Mouse (Mus musculus): ENCODE results near the gene Car5b. TPM values are rescaled to one million over a fixed set of nuclear protein-coding genes. Genes with fewer than 3 reads are reported as not detected.

Car5b gene
- polyA plus RNA-seq (2012; fragmentation: generic; extraction: Trizol) = 7.5 TPM

DNA sequence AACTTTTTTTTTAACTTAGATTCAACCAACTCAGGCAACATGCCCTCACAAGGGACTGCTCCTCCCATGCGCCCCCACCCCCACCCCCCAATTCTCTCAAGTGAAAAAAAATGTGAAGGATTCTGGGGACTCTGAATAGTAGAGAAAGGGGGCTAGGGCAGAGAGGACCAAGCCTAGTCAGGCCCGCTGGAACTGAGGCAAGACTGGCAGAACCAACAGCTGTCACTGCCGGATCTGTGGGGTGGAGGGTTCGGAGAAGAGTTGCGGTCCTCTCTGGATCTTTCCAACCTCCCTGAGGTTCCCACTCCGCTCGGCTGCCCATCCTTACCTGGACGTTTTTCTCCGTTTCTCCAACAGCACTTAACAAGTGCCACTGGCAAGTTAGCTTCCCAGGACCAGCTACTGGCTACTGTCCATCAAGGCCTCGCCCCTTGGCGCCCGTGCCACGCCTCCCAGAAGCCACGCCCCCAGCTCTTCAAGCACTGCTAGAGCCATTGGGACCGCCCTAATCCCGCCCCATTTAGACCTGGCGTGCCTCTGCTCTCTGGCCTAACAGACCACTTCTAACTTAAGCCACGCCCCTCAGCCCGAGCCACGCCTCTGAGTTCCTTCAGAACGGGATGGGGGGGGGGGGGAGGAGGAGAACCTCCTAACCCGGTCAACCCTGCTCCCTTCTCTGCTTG is at the start of gene Car5b:
Gene Car5b, minus strand, starts transcription at position 391 of the 683 bp plus-strand sequence.
- TF ChIP-seq MYOG (IDR thresholded peaks at IDR 0.05; ENCODE audit: control insufficient read depth in 1 of 3, insufficient read depth in 1 of 3, insufficient read length in 2 of 3, low read depth in 2 of 3) (peak in 1 of 3 experiments; percentile 29), POLR2AphosphoS2 (IDR thresholded peaks at IDR 0.05; ENCODE audit: insufficient read length, low read depth) (no peak), E2F4 (IDR thresholded peaks at IDR 0.05; ENCODE audit: insufficient read depth) (no peak), SRF (IDR thresholded peaks at IDR 0.05; ENCODE audit: control insufficient read depth, insufficient read length, low read depth) (no peak), TCF12 (IDR thresholded peaks at IDR 0.05; ENCODE audit: insufficient read depth, poor library complexity, severe bottlenecking) (no peak), MAX (IDR thresholded peaks at IDR 0.05; ENCODE audit: low read depth) (no peak), CEBPB (IDR thresholded peaks at IDR 0.05; ENCODE audit: insufficient read depth, poor library complexity, severe bottlenecking) (no peak), USF1 (IDR thresholded peaks at IDR 0.05; ENCODE audit: low read depth) (no peak), POLR2A (IDR thresholded peaks at IDR 0.05; ENCODE audit: insufficient read length, low read depth) (peak; percentile 34), REST (IDR thresholded peaks at IDR 0.05; ENCODE audit: insufficient read depth, insufficient read length) (no peak), MYOD1 (IDR thresholded peaks at IDR 0.05; ENCODE audit: control insufficient read depth in 1 of 3, insufficient read length in 2 of 3, low read depth in 2 of 3) (peak in 1 of 3 experiments; percentile 43), TCF3 (IDR thresholded peaks at IDR 0.05; ENCODE audit: insufficient read length, low read depth) (no peak)
- H3K27me3 ChIP-seq (ENCODE audit: control insufficient read depth, insufficient read depth, insufficient read length) = no peaks in the 10 kb centered on the region
- H3ac ChIP-seq (ENCODE audit: control insufficient read depth, insufficient read length) = no peak within 1 kb of the TSS
- H3K79me2 ChIP-seq (ENCODE audit: control insufficient read depth, insufficient read depth) = no peaks in the 10 kb centered on the region
- H3K4me3 ChIP-seq = peak within 1 kb of the TSS; percentile 24
- no peaks in the 10 kb centered on the region for H3K36me3 ChIP-seq (ENCODE audit: control insufficient read depth, insufficient read depth)
- peak within 1 kb of the TSS; percentile 65 for H3K4me2 ChIP-seq (ENCODE audit: low read depth)

DNA sequence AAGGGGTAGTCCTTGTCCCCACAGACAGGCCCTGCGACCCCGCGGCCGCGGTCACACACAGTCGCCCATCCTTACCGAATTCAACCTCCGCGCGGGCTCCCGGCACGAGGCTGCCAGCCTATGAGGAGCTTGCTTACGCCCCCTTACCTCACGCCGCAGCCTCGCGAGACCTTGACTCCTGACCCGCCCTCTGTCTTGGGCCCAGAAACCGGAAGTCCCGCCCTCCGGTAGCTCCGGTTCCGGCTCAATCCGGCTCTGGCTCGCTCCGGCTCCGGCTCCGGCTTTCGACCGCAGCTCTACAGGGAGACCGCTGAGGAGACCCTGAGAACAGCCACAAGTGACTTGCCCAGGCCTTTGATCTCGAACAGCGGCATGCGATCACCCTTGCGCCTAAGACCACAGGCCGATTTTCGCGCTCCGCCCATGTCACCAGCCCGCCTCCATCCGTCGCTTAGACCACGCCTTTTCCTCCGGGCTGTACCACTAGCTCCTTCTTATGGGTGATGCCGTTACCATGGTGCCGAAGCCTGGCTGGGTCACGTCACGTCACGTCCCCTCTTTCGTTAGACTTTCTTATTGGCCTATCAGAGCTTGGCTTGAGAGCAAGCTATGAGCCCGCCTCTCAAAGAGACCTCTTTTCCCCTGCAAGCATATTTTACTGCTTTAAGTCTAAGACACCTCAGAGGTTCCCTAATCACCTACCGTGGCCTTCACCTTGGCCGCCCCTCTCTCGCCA is 48.4 kb upstream of the Car5b start, which contains the start of gene Siah1b:
Gene Siah1b, minus strand, starts transcription at position 454 of the 736 bp plus-strand sequence.
- Histone ChIP-seq H3K27me3 (ENCODE audit: control insufficient read depth, insufficient read depth, insufficient read length) (no peaks in the 10 kb centered on the region), H3K36me3 (ENCODE audit: control insufficient read depth, insufficient read depth) (peaks cover 1% of the 10 kb centered on the region), H3K79me2 (ENCODE audit: control insufficient read depth, insufficient read depth) (peaks cover 9% of the 10 kb centered on the region), H3ac (ENCODE audit: control insufficient read depth, insufficient read length) (peak within 1 kb of the TSS; percentile 38), H3K4me3 (peak within 1 kb of the TSS; percentile 45), H3K4me2 (ENCODE audit: low read depth) (peak within 1 kb of the TSS; percentile 69)
- no peak for TF ChIP-seq REST (IDR thresholded peaks at IDR 0.05; ENCODE audit: insufficient read depth, insufficient read length)
- TF ChIP-seq TCF3 (IDR thresholded peaks at IDR 0.05; ENCODE audit: insufficient read length, low read depth) = no peak
- TF ChIP-seq SRF (IDR thresholded peaks at IDR 0.05; ENCODE audit: control insufficient read depth, insufficient read length, low read depth) = no peak
- no peak for TF ChIP-seq MYOG (IDR thresholded peaks at IDR 0.05; ENCODE audit: control insufficient read depth in 1 of 3, insufficient read depth in 1 of 3, insufficient read length in 2 of 3, low read depth in 2 of 3)
- TF ChIP-seq CEBPB (IDR thresholded peaks at IDR 0.05; ENCODE audit: insufficient read depth, poor library complexity, severe bottlenecking) = no peak
- peak; percentile 21 for TF ChIP-seq POLR2AphosphoS2 (IDR thresholded peaks at IDR 0.05; ENCODE audit: insufficient read length, low read depth)
- TF ChIP-seq POLR2A (IDR thresholded peaks at IDR 0.05; ENCODE audit: insufficient read length, low read depth) = peak; percentile 44
- TF ChIP-seq USF1 (IDR thresholded peaks at IDR 0.05; ENCODE audit: low read depth) = no peak
- no peak for TF ChIP-seq TCF12 (IDR thresholded peaks at IDR 0.05; ENCODE audit: insufficient read depth, poor library complexity, severe bottlenecking)
- TF ChIP-seq MYOD1 (IDR thresholded peaks at IDR 0.05; ENCODE audit: control insufficient read depth in 1 of 3, insufficient read length in 2 of 3, low read depth in 2 of 3) = no peak
- TF ChIP-seq E2F4 (IDR thresholded peaks at IDR 0.05; ENCODE audit: insufficient read depth) = peak; percentile 93
- TF ChIP-seq MAX (IDR thresholded peaks at IDR 0.05; ENCODE audit: low read depth) = no peak

DNA sequence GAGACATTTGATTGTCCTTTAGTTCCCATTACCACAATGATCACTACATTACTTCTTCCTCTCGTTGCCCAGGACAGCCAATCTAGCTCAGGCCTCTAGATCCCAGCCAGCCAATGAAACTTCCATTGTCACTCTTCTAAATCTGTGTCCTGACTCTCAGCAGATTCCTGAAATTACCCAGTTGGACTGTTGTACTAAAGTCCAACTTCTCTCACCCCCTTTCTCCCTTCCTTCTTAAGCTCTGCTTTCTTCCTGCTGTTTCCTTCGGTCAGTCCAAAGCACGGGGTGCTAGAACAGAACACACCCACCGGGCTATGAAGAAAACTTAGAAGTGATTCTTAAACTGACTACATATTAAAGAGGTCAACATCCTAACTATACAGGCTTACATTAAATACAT is 41.2 kb upstream of the Car5b start:
- Histone ChIP-seq H3K4me2 (ENCODE audit: low read depth) (no peak overlapping the region), H3K79me2 (ENCODE audit: control insufficient read depth, insufficient read depth) (no peaks in the 10 kb centered on the region), H3K4me3 (no peak overlapping the region), H3ac (ENCODE audit: control insufficient read depth, insufficient read length) (no peak overlapping the region), H3K27me3 (ENCODE audit: control insufficient read depth, insufficient read depth, insufficient read length) (no peaks in the 10 kb centered on the region), H3K36me3 (ENCODE audit: control insufficient read depth, insufficient read depth) (peaks cover 5% of the 10 kb centered on the region)
- TF ChIP-seq TCF12 (IDR thresholded peaks at IDR 0.05; ENCODE audit: insufficient read depth, poor library complexity, severe bottlenecking) (no peak), REST (IDR thresholded peaks at IDR 0.05; ENCODE audit: insufficient read depth, insufficient read length) (no peak), POLR2AphosphoS2 (IDR thresholded peaks at IDR 0.05; ENCODE audit: insufficient read length, low read depth) (no peak), POLR2A (IDR thresholded peaks at IDR 0.05; ENCODE audit: insufficient read length, low read depth) (no peak), E2F4 (IDR thresholded peaks at IDR 0.05; ENCODE audit: insufficient read depth) (no peak), MYOG (IDR thresholded peaks at IDR 0.05; ENCODE audit: control insufficient read depth in 1 of 3, insufficient read depth in 1 of 3, insufficient read length in 2 of 3, low read depth in 2 of 3) (no peak), CEBPB (IDR thresholded peaks at IDR 0.05; ENCODE audit: insufficient read depth, poor library complexity, severe bottlenecking) (no peak), USF1 (IDR thresholded peaks at IDR 0.05; ENCODE audit: low read depth) (no peak), MYOD1 (IDR thresholded peaks at IDR 0.05; ENCODE audit: control insufficient read depth in 1 of 3, insufficient read length in 2 of 3, low read depth in 2 of 3) (no peak), TCF3 (IDR thresholded peaks at IDR 0.05; ENCODE audit: insufficient read length, low read depth) (no peak)

DNA sequence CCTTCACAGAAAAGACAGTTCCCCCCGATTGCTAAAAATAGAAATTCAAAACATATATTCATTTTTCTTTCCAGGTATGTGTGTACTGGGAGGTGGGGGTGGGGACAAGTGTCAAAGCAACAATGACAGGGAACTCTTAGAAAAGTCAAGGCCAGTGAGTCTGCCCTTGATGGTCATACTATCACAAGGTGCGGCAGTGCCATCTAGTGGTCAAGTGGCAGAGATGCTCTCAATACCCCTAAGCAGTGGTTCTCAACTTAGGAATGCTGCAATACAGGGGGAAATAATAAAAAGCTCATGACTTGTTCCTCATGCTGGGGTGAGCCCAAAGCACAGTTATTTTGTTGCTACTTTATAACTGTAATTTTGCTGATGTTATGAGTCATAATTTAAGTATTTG is 38.4 kb upstream of the Car5b start:
- no peaks in the 10 kb centered on the region for H3K79me2 ChIP-seq (ENCODE audit: control insufficient read depth, insufficient read depth)
- H3ac ChIP-seq (ENCODE audit: control insufficient read depth, insufficient read length) = no peak overlapping the region
- H3K27me3 ChIP-seq (ENCODE audit: control insufficient read depth, insufficient read depth, insufficient read length) = no peaks in the 10 kb centered on the region
- no peak overlapping the region for H3K4me2 ChIP-seq (ENCODE audit: low read depth)
- TF ChIP-seq USF1 (IDR thresholded peaks at IDR 0.05; ENCODE audit: low read depth) (no peak), POLR2AphosphoS2 (IDR thresholded peaks at IDR 0.05; ENCODE audit: insufficient read length, low read depth) (no peak), REST (IDR thresholded peaks at IDR 0.05; ENCODE audit: insufficient read depth, insufficient read length) (no peak), TCF3 (IDR thresholded peaks at IDR 0.05; ENCODE audit: insufficient read length, low read depth) (no peak), TCF12 (IDR thresholded peaks at IDR 0.05; ENCODE audit: insufficient read depth, poor library complexity, severe bottlenecking) (no peak), POLR2A (IDR thresholded peaks at IDR 0.05; ENCODE audit: insufficient read length, low read depth) (no peak), E2F4 (IDR thresholded peaks at IDR 0.05; ENCODE audit: insufficient read depth) (no peak), CEBPB (IDR thresholded peaks at IDR 0.05; ENCODE audit: insufficient read depth, poor library complexity, severe bottlenecking) (no peak), MYOD1 (IDR thresholded peaks at IDR 0.05; ENCODE audit: control insufficient read depth in 1 of 3, insufficient read length in 2 of 3, low read depth in 2 of 3) (no peak), MYOG (IDR thresholded peaks at IDR 0.05; ENCODE audit: control insufficient read depth in 1 of 3, insufficient read depth in 1 of 3, insufficient read length in 2 of 3, low read depth in 2 of 3) (no peak), SRF (IDR thresholded peaks at IDR 0.05; ENCODE audit: control insufficient read depth, insufficient read length, low read depth) (no peak), MAX (IDR thresholded peaks at IDR 0.05; ENCODE audit: low read depth) (no peak)
- peaks cover 3% of the 10 kb centered on the region for H3K36me3 ChIP-seq (ENCODE audit: control insufficient read depth, insufficient read depth)
- H3K4me3 ChIP-seq = no peak overlapping the region

Measured in myocyte (in vitro differentiated cells).